Mouse (Mus musculus) bone marrow macrophage, adult 2 months (primary cell): Measurements from ENCODE around the gene Bloc1s6.

Experiments
- CTCF ChIP-seq: IDR thresholded peaks from 2 replicates; pipeline ENCODE4 v1.5.1; 2012; ENCODE audit warnings: low read depth, mild to moderate bottlenecking, low read length, moderate library complexity
- POLR2A ChIP-seq: IDR thresholded peaks from 2 replicates; pipeline ENCODE4 v1.6.1; 2012; ENCODE audit warnings: mild to moderate bottlenecking, low read depth, low read length, borderline replicate concordance

GRCm38 (mm10) chr2:122701871-122702180, 36.5 kb upstream of the Bloc1s6 start:
- TF ChIP-seq POLR2A, result no peak
- no peak for TF ChIP-seq CTCF
